Mouse (Mus musculus): ENCODE data around the gene Ly6g5c. TPM values are rescaled to one million over a fixed set of nuclear protein-coding genes. Genes with fewer than 3 reads are reported as not detected.
A peak's percentile ranks its signal among the peaks of the same experiment; 100 is the strongest.

The Ly6g5c gene
- total RNA-seq, 2 experiments from 2014 or later, result not detected

DNA sequence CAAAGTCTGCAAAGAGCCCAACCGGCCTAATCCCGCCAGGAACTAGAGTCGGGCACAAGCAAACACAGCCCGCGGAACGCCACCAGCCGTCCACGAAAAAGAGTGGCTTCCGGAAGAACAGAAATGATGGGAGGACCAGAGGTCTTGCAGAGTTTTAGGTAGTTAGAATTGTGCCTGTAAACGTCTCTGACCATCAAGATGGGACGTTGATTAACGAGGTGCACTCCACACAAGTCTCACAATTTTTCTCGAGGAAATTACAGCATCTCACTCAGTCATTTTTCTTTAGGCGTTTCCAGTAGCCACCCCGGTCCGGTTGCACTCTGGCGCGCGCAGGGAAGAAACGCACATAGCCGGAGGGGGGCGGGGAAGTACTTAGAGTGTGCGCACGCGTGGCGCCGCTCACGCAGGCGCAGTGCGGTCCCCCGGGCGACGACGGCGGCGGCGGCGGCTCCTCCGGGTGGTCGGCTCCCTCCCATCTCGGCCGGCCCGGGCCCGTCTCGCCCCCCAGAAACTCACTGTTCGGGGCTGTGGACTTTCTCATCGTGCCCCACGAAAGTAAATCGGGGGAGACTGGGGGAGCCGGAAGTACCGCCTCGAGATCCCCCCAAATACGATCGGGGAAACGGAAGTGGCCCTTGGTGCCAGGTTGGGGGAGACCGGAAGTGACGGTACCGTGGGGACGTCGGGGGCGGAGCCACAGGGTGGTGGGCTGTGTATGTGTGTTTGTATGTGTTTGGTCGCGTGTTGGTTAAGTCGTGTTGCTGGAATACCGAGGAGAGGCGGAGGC lies 26.9 kb downstream of the Ly6g5c start, which contains the start of gene Bag6:
Gene Bag6 (plus strand): TSS at position 378 of the 790 bp plus-strand sequence.
- intact Hi-C loops (cut with DNase I), result no loop called here
- peak; percentile 96 for DNase-seq

DNA sequence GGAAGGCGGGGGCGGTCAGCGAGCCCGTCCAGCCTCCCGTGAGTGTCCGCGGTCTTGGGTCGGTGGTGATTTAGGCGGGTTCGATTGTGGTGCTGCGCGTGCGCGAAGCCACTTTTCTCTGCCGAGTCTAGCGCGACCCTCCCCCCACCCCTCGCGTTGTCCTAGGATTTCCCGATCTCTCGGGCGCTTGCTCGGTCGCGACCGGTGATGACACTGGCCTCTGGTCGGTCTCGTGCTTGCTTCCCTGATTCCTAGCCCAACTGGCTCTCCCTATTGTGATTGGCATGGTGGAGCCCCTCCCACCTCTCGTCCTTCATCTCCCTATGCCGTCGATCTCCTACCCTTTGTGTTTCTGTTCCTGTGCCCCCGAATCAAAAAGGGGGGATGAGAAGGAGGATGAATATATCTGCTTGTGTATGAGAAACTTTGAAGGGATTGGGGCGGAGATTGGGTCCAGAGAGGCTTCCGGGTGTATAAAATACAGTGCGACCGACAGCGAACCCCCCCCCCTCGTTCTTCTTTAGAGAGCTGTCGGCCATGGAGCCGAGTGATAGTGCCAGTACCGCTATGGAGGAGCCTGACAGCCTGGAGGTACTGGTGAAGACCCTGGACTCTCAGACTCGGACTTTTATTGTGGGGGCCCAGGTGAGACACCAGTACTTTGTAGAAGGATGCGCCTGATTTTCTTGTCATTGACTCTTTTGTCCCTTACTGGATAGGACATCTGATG lies 27.7 kb downstream of the Ly6g5c start:
- intact Hi-C loops (cut with DNase I), result loop anchor here (1.0 kb wide), 1 partner anchor 28 kb away; no protein-coding TSS in a partner anchor
- no peak for DNase-seq

DNA sequence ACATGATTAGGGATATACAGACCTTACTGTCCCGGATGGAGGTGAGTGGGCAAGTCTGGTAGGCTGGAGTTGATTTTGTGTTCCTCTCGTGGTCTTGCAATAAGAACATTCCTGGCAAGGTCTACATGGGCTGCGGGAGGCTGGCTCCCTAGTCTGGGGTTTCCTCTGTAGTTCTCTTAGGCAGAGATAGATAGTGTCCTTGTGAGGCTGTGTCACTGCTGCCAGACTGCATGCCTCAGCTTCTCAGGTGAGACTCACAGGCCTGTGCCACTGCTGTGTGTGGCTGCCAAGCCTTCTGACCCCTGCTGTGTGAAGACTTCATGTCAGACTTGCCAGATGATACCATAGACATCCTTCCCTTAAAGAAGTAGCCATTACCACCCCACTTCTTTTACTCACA lies 31.2 kb downstream of the Ly6g5c start:
- intact Hi-C loops (cut with DNase I), result no loop called here

DNA sequence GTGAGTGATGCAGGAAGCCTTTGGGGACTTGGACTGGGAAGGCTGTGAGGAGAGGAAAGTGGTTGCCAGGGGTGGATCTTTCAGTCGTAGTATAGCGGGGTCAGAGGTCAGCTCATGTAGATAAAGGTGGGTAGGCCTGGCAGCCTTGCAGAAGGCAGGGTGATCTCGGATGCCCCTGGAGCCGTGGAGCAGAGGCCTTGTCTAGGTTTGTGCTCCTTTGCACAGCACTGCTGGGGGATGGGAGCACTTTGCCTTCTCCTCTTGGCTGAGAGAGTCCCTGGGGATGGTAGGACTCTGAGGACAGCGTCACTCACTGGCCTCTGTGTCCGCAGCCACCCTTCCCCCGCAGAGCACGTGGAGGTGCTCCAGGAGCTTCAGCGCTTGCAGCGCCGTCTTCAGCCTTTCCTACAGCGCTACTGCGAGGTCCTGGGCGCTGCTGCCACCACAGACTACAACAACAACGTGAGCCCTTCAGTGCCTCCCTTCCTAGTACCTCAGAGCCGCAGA lies 32.5 kb downstream of the Ly6g5c start:
- intact Hi-C loops (cut with DNase I), result no loop called here
- no peak for DNase-seq

More for the DNA sequence above, 31.2 kb downstream of the Ly6g5c start:
- DNase-seq, result no peak

DNA sequence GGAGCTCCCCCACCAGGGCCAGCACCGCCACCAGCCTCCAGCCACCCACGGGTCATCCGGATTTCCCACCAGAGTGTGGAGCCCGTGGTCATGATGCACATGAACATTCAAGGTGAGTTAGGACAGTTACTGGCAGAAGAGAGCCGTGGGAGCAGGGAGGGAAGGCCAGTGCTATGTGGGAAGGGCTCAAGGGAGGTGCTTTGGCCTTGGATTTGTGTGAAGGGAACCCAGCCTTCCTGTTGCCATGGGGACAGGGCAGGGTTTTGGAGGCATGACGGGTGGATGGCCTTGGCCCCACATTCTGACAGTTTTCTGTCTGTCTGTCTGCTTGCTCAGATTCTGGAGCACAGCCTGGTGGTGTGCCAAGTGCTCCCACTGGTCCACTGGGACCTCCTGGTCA lies 33.9 kb downstream of the Ly6g5c start:
- intact Hi-C loops (cut with DNase I), result loop anchor here (2.0 kb wide), 1 partner anchor 15 kb away; no protein-coding TSS in a partner anchor
- no peak for DNase-seq

DNA sequence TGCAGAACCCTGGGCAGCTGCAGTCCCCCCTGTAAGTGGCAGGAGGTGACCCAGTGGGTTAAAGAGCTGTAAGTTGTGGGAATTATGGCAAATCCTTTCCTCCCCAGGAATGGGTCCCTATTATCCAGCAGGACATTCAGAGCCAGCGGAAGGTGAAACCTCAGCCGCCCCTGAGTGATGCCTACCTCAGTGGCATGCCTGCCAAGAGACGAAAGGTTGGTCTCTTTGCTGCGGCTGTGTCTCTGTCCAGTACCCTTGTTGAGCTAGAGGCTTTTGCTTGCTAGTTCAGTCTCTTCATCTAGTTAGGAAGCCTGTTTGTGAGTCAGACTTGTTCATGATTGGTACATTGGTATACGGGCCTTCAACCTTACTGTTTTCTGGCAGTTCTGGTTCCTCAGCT lies 38.1 kb downstream of the Ly6g5c start:
- intact Hi-C loops (cut with DNase I), result no loop called here
- DNase-seq, result no peak

DNA sequence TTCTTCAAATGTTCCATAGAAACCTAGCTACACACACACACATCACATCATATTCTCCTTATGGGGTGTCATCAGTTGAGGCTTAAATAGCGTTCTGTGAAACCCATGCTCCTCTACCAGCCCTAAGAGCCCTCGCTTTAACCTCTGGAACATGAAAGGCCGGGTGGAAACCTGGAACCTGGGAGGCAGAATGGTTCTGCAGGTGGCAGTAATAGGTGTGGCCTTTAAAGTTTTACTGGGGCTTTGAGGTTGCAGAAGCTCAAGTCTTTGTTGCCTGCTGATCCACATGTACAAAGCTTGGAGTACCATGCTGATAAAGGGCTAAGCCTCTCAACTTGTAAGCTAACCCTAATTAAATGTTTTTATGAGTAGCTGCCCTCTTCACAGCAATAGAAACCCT lies 39.3 kb downstream of the Ly6g5c start:
- intact Hi-C loops (cut with DNase I), result no loop called here
- DNase-seq, result no peak

DNA sequence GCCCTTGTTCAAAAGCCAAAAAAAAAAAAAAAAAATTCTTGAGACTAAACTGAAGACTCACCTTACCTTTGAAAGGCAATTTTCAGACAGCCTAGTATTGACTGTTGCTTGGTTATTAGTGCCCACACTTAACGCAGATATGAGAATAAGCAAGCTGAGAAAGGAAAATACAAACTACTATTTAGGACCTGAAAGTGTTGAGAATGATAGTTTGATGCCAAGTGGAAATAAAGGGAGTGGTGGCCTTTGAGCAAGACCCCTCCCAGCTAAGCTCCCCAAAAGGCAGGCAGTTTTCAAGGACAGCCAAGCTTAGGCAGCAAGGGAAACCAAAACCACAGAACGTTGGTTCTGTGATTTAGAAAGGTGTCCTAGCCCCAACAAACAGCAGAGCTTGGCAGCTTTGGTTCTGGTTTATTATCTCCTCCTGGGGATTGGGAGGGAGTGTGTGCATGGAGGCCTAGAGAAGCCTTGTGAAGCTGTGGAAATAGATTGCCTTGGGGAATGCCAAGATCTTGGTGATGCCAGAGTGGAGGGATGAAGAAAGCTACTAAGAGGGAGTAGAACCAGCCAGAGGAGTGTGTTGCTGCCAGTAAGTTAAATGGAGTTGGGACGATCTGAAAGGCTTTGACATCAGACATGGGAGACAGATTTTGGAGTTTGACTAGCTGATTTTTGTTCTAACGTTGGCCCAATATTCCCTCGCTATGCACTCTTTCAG lies 40.0 kb downstream of the Ly6g5c start:
- intact Hi-C loops (cut with DNase I), result no loop called here
- no peak for DNase-seq

DNA sequence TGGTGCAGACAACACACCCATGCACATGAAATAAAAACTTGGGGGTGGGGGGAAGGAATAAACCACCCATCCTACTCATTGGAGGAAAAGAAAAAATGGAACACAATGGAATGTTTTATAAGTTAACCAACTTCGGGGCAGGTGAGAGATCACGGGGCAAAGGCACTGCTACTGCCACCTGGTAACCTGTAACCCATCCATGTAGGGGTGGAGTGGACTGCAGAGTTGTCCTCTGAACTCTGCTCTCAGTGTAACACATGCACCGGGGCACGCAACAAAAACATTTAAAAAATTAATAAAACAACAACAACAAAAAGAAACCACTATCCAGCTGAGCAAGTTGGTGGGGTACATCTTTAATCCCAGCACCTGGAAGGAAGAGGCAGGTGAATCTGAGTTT lies 44.0 kb downstream of the Ly6g5c start:
- intact Hi-C loops (cut with DNase I), result loop anchor here (10.0 kb wide), 1 partner anchor 1037 kb away; the partner anchor contains the start of gene H2-DMa
- no peak for DNase-seq

DNA sequence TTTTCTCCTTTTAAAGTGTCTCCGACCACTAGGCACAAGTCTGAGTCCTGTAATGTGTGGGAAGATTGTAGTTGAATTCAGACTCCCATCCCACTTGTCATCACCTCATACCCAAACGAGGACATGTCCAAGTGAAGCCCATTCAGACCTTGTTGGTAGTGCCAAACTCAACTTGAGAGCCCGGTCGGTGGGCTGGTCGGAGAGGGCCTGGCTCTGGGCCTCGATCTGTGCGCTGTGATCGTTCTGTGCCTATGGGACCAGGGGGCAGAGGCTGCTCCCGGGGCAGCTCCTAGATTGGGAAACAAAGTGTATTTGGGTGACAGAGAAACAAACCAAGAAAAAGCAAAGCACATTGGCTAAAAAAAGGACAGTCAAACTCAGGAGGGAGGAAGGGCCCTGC lies 45.0 kb downstream of the Ly6g5c start:
- intact Hi-C loops (cut with DNase I), result loop anchor here (10.0 kb wide), 1 partner anchor 1038 kb away; the partner anchor contains the start of gene H2-DMa

DNA sequence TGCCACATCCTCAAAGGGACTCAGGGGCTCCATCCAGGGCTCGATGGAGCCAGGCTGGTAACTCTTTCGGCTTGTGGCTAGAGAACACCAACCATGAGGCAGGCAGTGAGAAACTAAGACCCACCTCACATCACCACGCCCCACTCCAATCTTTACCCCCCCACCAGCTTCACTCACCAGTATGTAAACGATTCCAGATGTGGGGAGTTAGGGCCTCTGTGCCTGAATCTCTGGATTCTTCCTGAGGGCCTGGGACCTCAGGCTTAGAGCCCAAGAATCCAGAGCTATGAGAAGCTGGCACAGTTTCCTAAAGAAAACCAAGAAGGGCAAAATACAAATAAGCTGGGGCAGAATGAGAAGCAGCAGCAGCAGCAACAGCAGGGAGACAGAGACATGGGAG lies 45.9 kb downstream of the Ly6g5c start:
- intact Hi-C loops (cut with DNase I), result loop anchor here (10.0 kb wide), 1 partner anchor 1039 kb away; the partner anchor contains the start of gene H2-DMa
- DNase-seq, result no peak

More for the DNA sequence above, 45.0 kb downstream of the Ly6g5c start:
- DNase-seq, result no peak

DNA sequence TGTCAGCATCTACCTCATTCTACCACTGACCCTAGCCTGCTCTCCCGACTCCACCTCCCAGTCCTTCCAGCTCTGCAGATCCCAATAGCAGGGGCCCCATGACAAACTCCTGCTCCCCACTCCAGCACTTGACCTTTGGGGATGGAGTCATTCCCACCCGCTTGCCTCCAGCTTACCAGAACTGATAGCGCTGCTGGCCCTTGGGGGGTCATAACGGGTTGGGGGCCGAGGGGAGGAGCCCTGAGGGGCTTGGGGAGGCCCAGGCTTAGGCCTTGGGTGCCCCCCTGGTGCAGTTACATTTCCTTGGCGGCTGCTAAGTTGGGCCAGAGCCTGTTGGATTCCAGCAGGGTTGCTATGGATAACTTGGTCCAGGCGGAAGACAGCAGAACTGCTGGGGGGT lies 46.5 kb downstream of the Ly6g5c start:
- intact Hi-C loops (cut with DNase I), result loop anchor here (10.0 kb wide), 1 partner anchor 1040 kb away; the partner anchor contains the start of gene H2-DMa
- DNase-seq, result no peak

DNA sequence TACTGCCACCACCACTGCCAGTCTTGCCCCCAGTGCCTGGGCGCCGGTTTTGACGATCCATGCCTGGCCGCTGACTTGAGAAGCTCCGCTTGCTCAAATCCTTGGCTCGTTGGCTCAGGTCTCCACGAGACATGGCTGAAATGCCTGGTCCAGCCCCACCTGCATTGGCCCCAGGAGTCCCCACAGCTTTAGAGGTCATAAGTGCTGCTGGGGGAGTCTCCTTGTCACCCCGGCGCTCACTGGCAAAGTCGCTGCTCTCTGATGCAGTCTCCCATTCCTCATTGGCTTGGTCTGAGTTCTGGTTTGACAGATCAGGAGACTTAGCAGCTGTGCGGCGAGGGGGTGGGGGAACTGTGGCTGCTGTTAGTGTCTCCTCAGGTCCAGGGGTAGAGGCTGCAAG lies 47.4 kb downstream of the Ly6g5c start:
- no peak for DNase-seq
- intact Hi-C loops (cut with DNase I), result loop anchor here (10.0 kb wide), 1 partner anchor 1041 kb away; the partner anchor contains the start of gene H2-DMa

DNA sequence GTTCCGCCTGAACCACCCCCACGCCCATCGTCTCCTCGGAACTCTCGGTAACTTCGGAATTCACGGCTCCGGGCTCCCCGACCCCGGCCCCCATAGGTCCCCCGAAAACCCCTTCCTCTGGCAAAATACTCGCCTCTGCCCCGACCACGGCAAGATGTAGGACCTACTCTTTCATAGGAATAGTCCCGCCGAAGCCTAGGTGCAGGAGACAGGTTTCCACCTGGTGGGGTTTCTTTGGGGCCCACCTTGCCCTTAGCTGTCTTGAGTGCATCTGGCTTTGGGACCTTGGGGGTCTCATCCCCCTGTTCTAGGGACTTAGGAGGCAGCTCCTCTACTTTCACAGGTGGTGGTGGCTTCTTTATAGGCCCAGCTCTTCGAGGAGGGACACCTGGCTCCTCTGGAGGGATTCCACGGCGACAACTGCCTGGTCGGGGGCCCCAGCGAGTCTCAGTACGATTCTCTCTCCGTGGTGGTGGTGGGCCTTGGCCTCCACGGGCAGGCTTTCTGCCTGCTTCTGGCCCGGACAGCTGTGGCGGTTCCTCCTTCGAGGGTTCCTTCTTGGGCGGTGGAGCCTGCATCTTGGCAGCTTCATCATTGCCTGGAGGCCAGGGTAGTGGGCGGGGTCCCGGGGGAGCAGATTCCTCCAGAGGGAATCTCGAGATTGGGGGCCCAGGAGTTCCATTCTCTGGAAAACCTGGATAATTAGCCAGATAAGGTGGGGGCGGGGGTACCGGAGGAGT lies 48.6 kb downstream of the Ly6g5c start:
- intact Hi-C loops (cut with DNase I), result loop anchor here (2.0 to 10.0 kb wide), 2 partner anchors 14 to 1042 kb away; partner anchors contain the start of gene H2-DMa
- no peak for DNase-seq

DNA sequence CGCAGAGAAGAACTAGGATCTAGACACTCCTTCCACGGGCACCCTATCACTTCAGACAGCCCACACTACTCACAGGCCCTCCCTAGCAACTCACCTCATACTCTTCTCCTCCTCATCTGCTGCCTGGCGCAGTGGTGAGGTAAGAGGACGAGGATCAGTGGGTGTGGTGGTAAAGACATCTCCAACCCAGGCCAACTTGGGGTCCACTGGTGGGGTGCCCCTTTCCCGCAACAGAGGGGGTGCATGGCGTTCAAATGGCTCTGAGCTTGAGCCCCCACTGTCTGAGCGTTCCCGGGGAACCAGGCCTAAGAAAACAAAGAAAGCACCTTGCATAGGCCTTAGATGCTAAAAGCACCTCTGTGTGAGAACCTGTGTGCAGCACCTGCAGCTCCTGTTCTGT lies 49.2 kb downstream of the Ly6g5c start:
- intact Hi-C loops (cut with DNase I), result loop anchor here (2.0 to 10.0 kb wide), 2 partner anchors 14 to 1042 kb away; partner anchors contain the start of gene H2-DMa
- no peak for DNase-seq

DNA sequence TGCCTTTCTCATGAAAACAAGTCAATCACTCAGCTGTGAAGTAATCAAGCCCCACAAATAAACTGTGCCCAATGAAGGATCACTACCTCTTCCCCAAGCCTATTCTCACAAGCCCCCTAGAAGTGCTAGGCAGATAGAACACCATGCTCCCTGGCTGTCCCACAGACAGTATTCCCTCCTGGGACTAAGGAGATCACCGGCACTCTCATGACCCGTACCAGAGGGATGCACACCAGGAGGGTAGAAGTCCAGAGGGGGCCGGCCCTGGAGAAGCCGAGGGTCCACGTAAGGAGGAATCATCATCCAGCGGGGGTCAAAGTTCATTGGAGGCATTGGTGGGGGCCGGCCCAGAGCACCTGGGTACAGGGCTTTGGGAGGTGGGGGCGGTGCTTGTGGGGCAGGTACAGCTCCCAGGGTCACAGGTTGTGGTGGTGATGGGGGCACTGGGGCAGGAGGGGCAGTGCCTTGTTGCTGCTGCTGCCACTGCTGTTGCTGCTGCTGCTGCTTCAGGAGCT lies 49.6 kb downstream of the Ly6g5c start:
- DNase-seq, result no peak
- intact Hi-C loops (cut with DNase I), result loop anchor here (2.0 to 10.0 kb wide), 2 partner anchors 15 to 1043 kb away; partner anchors contain the start of gene H2-DMa

DNA sequence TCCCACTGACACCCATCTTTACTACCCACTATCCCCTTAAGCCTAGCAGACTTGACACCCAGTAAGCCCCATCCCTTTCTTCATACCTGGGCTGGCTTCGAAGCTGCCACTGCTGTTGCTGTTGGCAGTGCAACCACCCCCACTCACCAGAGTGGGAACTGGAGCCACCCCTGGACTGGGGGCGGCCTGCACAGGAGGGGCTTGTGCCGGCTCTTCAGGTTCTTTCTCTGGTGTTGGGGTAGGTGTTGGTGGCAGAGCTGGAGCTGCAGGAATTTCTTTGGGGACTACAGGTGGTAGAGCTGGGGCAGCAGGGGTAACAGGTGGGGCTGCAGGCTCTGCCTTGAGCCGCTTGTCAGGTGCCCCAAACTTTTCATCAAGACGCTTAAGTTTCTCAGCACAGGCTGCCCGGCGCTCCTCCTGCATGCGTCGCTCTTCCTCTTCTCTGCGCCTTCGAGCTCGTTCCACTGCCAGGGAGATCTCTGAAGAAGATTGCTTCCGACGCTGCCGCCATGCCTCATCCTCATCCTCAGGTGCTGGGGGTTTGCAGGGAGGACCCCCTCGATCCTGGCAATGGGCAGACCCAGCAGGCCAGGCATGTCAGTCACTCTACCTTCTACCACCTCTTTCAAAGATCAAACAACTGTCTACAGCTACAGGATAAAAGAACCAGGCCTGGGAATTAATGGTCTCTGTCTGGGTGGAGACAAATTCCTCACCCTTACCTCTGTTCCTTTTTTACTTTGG lies 50.9 kb downstream of the Ly6g5c start:
- no peak for DNase-seq
- intact Hi-C loops (cut with DNase I), result loop anchor here (10.0 kb wide), 1 partner anchor 1044 kb away; the partner anchor contains the start of gene H2-DMa

DNA sequence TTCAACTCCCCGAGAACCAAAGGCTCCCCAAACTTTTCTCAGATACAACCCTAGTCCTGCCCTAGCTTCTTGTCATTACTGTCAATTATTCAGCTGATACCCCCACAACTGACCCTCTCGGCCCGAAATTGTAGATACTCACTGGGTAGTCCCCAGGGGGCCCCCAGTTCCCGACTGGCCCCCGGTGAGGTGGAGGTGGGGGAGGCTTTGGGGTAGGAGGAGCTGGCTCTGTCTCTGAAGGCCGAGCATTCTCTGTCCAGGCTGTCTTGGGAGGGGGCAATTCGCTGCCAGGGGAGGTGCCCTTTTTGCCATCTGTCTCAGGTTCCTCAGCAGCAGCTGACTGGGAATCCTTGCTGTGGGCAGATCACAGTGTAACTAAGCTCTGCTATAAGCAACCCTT lies 51.6 kb downstream of the Ly6g5c start:
- intact Hi-C loops (cut with DNase I), result loop anchor here (5.0 to 10.0 kb wide), 2 partner anchors 32 to 1045 kb away; partner anchors contain the start of genes D17H6S53E and H2-DMa
- DNase-seq, result no peak

All from heart, postnatal 14 days (tissue).